Comparison of ENCODE assay signal across 24 mouse cellular contexts in genomic region chr11:70683640-70684039, GRCm38 (mm10). TPM values are rescaled to one million over a fixed set of nuclear protein-coding genes. Genes with fewer than 3 reads are reported as not detected.
DNase-seq lines count a peak whose midpoint lies in the region; ATAC-seq and TF ChIP-seq lines count a peak whose summit lies in the region.
"Had no signal": no experiment of that assay in that cellular context is flagged by ENCODE, and none has a peak within 500 bp of the region (broad histone marks: within the 10 kb centered on the region; RNA-seq: fewer than 3 reads in every experiment).

No protein-coding gene starts in this region.

- no peak overlapping the region for H3K4me2 ChIP-seq in limb, embryonic 14.5 days (replicated peaks; ENCODE audit: low read depth, low read length, severe bottlenecking)
- H3K4me2 ChIP-seq: forebrain, embryonic 13.5 days; heart, embryonic 11.5 days; hindbrain, embryonic 14.5 days had no signal

- no peak for ATAC-seq in limb, embryonic 14.5 days (ENCODE audit: low FRiP score, low read depth)
- 0 out of 2 replicates have a peak, but pooled peaks have one; percentile 14 for ATAC-seq in monocyte, adult 5-6 weeks (replicated peaks; ENCODE audit: insufficient number of reproducible peaks, low FRiP score, low TSS enrichment, poor library complexity, severe bottlenecking)
- no peak for ATAC-seq in megakaryocyte progenitor cell, adult 5-6 weeks (replicated peaks; ENCODE audit: poor library complexity)
- ATAC-seq: CD4-positive, CD25-positive, alpha-beta regulatory T cell, adult 4 months; forebrain, embryonic 13.5 days; forebrain, embryonic 16.5 days had no signal

- 83% methylated on average over 5 of the region's 5 CpGs for WGBS in limb, embryonic 14.5 days
- 90% methylated on average over 5 of the region's 5 CpGs for WGBS in limb, embryonic 10.5 days

- no peak overlapping the region for H3K4me3 ChIP-seq in limb, embryonic 14.5 days (replicated peaks; ENCODE audit: low read length)
- H3K4me3 ChIP-seq in limb, embryonic 10.5 days: no peak overlapping the region
- no peak overlapping the region for H3K4me3 ChIP-seq in cortical plate, adult 2 months (ENCODE audit: insufficient read depth, low read length)
- H3K4me3 ChIP-seq: forebrain, embryonic 10.5 days; forebrain, embryonic 13.5 days; gastrocnemius, adult 2 months; hindbrain, embryonic 10.5 days had no signal

- H3K9ac ChIP-seq in limb, embryonic 14.5 days (ENCODE audit: low read depth, low read length, severe bottlenecking): 0 out of 2 replicates have a peak overlapping the region, but pooled peaks have one; percentile 2
- H3K9ac ChIP-seq: forebrain, embryonic 13.5 days; hindbrain, embryonic 14.5 days had no signal

- H3K27me3 ChIP-seq in limb, embryonic 14.5 days (ENCODE audit: control insufficient read depth, insufficient read depth, low read length): no peaks in the 10 kb centered on the region
- no peaks in the 10 kb centered on the region for H3K27me3 ChIP-seq in limb, embryonic 10.5 days (ENCODE audit: low read depth, poor library complexity, severe bottlenecking)
- H3K27me3 ChIP-seq: forebrain, embryonic 13.5 days had no signal

- peak; percentile 7 for DNase-seq in kidney, postnatal 10 days
- DNase-seq in kidney, postnatal 4 days: no peak
- no peak for DNase-seq in limb, embryonic 14.5 days (ENCODE audit: low spot score)
- DNase-seq in limb, embryonic 10.5 days (ENCODE audit: low spot score): no peak
- DNase-seq in heart, adult 18-20 months: no peak
- DNase-seq: adrenal gland, adult 2 months; adrenal gland, postnatal 14 days; cerebellum, adult 11-12 months; cerebellum, adult 8-10 months; cerebellum, postnatal 10 days; cerebellum, postnatal 36 days; gastrocnemius, adult 2 months; gastrocnemius, postnatal 14 days; heart, postnatal 36 days had no signal

- peaks cover 55% of the 10 kb centered on the region for H3K36me3 ChIP-seq in limb, embryonic 14.5 days (ENCODE audit: control insufficient read depth, insufficient read depth, low read length)
- peaks cover 64% of the 10 kb centered on the region for H3K36me3 ChIP-seq in limb, embryonic 10.5 days

- peaks cover 5% of the 10 kb centered on the region; the same call in 1 of the 2 replicates for H3K4me1 ChIP-seq in limb, embryonic 14.5 days (ENCODE audit: control insufficient read depth, insufficient read depth, low read length)
- H3K4me1 ChIP-seq in limb, embryonic 10.5 days: peaks cover 36% of the 10 kb centered on the region
- H3K4me1 ChIP-seq in cortical plate, adult 2 months (ENCODE audit: control insufficient read depth, insufficient read depth, low read length): peaks cover 8% of the 10 kb centered on the region

- no peak overlapping the region for H3K27ac ChIP-seq in limb, embryonic 14.5 days (replicated peaks; ENCODE audit: low read depth, low read length)
- no peak overlapping the region for H3K27ac ChIP-seq in limb, embryonic 10.5 days
- H3K27ac ChIP-seq in cortical plate, adult 2 months (ENCODE audit: insufficient read depth, low read length): 0 out of 2 replicates have a peak overlapping the region, but pooled peaks have one; percentile 25
- H3K27ac ChIP-seq: gastrocnemius, adult 2 months; hindbrain, embryonic 14.5 days had no signal

- no peak for TF ChIP-seq CTCF in cortical plate, adult 2 months (IDR thresholded peaks at IDR 0.05; ENCODE audit: extremely low read depth, insufficient read depth, low read length)

- no peaks in the 10 kb centered on the region for H3K9me3 ChIP-seq in limb, embryonic 14.5 days (ENCODE audit: control insufficient read depth, low read length)
- H3K9me3 ChIP-seq in limb, embryonic 10.5 days (replicated peaks): no peaks in the 10 kb centered on the region
- H3K9me3 ChIP-seq: forebrain, embryonic 10.5 days; forebrain, embryonic 13.5 days; hindbrain, embryonic 10.5 days had no signal

- no peak for TF ChIP-seq POLR2A in limb, embryonic 14.5 days (IDR thresholded peaks at IDR 0.05; ENCODE audit: borderline replicate concordance, extremely low read depth, insufficient read depth, insufficient read length)
- peak; percentile 13; the same call in 1 of the 2 replicates for TF ChIP-seq POLR2A in cortical plate, adult 2 months (IDR thresholded peaks at IDR 0.05; ENCODE audit: extremely low read depth, insufficient read depth, low read length)

RNA-seq across cellular contexts. Expression of gene Camta2, which starts 4.3 kb away (rescaled TPM):
- polyA plus RNA-seq in limb, embryonic 14.5 days (2012; rRNA removed): 20.3 and 26.6 TPM in 2 replicates
- polyA plus RNA-seq in limb, embryonic 14.5 days (2014; fragmentation: Nextera tagmentation; extraction: Ambion mirVana): 14.4 and 16.6 TPM in 2 replicates
- 8.9 and 11.6 TPM in 2 replicates for polyA plus RNA-seq in limb, embryonic 10.5 days (2016; fragmentation: Nextera tagmentation; extraction: Ambion mirVana)
- 126 and 138 TPM in 2 replicates for polyA plus RNA-seq in cortical plate, adult 2 months (2012; rRNA removed)
- 8.9 to 20.6 TPM (median 15.7 TPM) in 3 replicates for total RNA-seq in monocyte, adult 5-6 weeks (2017)
- 9.1 and 9.2 TPM in 2 replicates for total RNA-seq in megakaryocyte progenitor cell, adult 5-6 weeks (2015)
- 2.0 and 5.1 TPM in 2 replicates for total RNA-seq in megakaryocyte progenitor cell, adult 5-6 weeks (2017)
- total RNA-seq in heart, adult 18-20 months (2021): 10 to 100 TPM; 34.0 to 36.9 TPM

RNA-seq across cellular contexts. Expression of gene Spag7, which starts 14.4 kb away (rescaled TPM):
- polyA plus RNA-seq in limb, embryonic 14.5 days (2012; rRNA removed): 63.3 and 93.7 TPM in 2 replicates
- polyA plus RNA-seq in limb, embryonic 14.5 days (2014; fragmentation: Nextera tagmentation; extraction: Ambion mirVana): 97.0 and 98.1 TPM in 2 replicates
- 182 and 196 TPM in 2 replicates for polyA plus RNA-seq in limb, embryonic 10.5 days (2016; fragmentation: Nextera tagmentation; extraction: Ambion mirVana)
- 74.5 and 81.9 TPM in 2 replicates for polyA plus RNA-seq in cortical plate, adult 2 months (2012; rRNA removed)
- total RNA-seq in monocyte, adult 5-6 weeks (2017): 49.1 to 78.2 TPM (median 76.7 TPM) in 3 replicates
- total RNA-seq in megakaryocyte progenitor cell, adult 5-6 weeks (2015): 102 and 109 TPM in 2 replicates
- 68.6 and 71.8 TPM in 2 replicates for total RNA-seq in megakaryocyte progenitor cell, adult 5-6 weeks (2017)
- total RNA-seq in heart, adult 18-20 months (2021): 10 to 100 TPM; 89.3 to 93.9 TPM

RNA-seq across cellular contexts. Expression of gene Inca1, which starts 16.3 kb away (rescaled TPM):
- polyA plus RNA-seq in limb, embryonic 14.5 days (2012; rRNA removed): 1.3 TPM in 2 replicates
- polyA plus RNA-seq in limb, embryonic 14.5 days (2014; fragmentation: Nextera tagmentation; extraction: Ambion mirVana): 0.81 and 0.93 TPM in 2 replicates
- 1.1 and 1.2 TPM in 2 replicates for polyA plus RNA-seq in limb, embryonic 10.5 days (2016; fragmentation: Nextera tagmentation; extraction: Ambion mirVana)
- polyA plus RNA-seq in cortical plate, adult 2 months (2012; rRNA removed): 4.8 and 5.2 TPM in 2 replicates
- 0.53 TPM in 1 of 3 replicates, not detected in the others for total RNA-seq in monocyte, adult 5-6 weeks (2017)
- total RNA-seq in megakaryocyte progenitor cell, adult 5-6 weeks (2015): 0.20 TPM in 1 of 2 replicates, not detected in the other
- 0.50 TPM in 1 of 2 replicates, not detected in the other for total RNA-seq in megakaryocyte progenitor cell, adult 5-6 weeks (2017)
- total RNA-seq in heart, adult 18-20 months (2021): 1 to 10 TPM; 6.1 to 7.7 TPM

RNA-seq across cellular contexts. Expression of gene Kif1c, which starts 16.7 kb away (rescaled TPM):
- polyA plus RNA-seq in limb, embryonic 14.5 days (2012; rRNA removed): 41.1 and 45.8 TPM in 2 replicates
- 14.6 and 16.2 TPM in 2 replicates for polyA plus RNA-seq in limb, embryonic 14.5 days (2014; fragmentation: Nextera tagmentation; extraction: Ambion mirVana)
- polyA plus RNA-seq in limb, embryonic 10.5 days (2016; fragmentation: Nextera tagmentation; extraction: Ambion mirVana): 2.0 and 2.2 TPM in 2 replicates
- polyA plus RNA-seq in cortical plate, adult 2 months (2012; rRNA removed): 51.2 and 53.7 TPM in 2 replicates
- total RNA-seq in monocyte, adult 5-6 weeks (2017): 27.3 to 30.6 TPM (median 30.3 TPM) in 3 replicates
- 1.6 and 2.0 TPM in 2 replicates for total RNA-seq in megakaryocyte progenitor cell, adult 5-6 weeks (2015)
- 4.6 and 5.9 TPM in 2 replicates for total RNA-seq in megakaryocyte progenitor cell, adult 5-6 weeks (2017)
- 100 to 1,000 TPM; 469 to 485 TPM for total RNA-seq in heart, adult 18-20 months (2021)

RNA-seq across cellular contexts. Expression of gene Eno3, which starts 26.6 kb away (rescaled TPM):
- polyA plus RNA-seq in limb, embryonic 14.5 days (2012; rRNA removed): 75.3 and 84.6 TPM in 2 replicates
- 60.3 and 89.9 TPM in 2 replicates for polyA plus RNA-seq in limb, embryonic 14.5 days (2014; fragmentation: Nextera tagmentation; extraction: Ambion mirVana)
- polyA plus RNA-seq in limb, embryonic 10.5 days (2016; fragmentation: Nextera tagmentation; extraction: Ambion mirVana): 67.8 and 75.6 TPM in 2 replicates
- 26.4 and 26.6 TPM in 2 replicates for polyA plus RNA-seq in cortical plate, adult 2 months (2012; rRNA removed)
- 236 to 452 TPM (median 414 TPM) in 3 replicates for total RNA-seq in monocyte, adult 5-6 weeks (2017)
- total RNA-seq in megakaryocyte progenitor cell, adult 5-6 weeks (2015): 4.1 and 6.2 TPM in 2 replicates
- total RNA-seq in megakaryocyte progenitor cell, adult 5-6 weeks (2017): 7.2 and 9.5 TPM in 2 replicates
- total RNA-seq in heart, adult 18-20 months (2021): 1,000 to 10,000 TPM; 1,596 to 1,839 TPM
